Mouse (Mus musculus) myocyte (in vitro differentiated cells): Measurements from ENCODE around the gene Kcnab1. TPM values are rescaled to one million over a fixed set of nuclear protein-coding genes. Genes with fewer than 3 reads are reported as not detected.

Experiments
- H3K27me3 ChIP-seq: one replicate; pipeline ENCODE4 v1.6.1; 2011; ENCODE audit not compliant: control insufficient read depth, insufficient read depth, insufficient read length
- H3K36me3 ChIP-seq: one replicate; pipeline ENCODE4 v1.6.1; 2011; ENCODE audit not compliant: control insufficient read depth, insufficient read depth
- H3K4me2 ChIP-seq: one replicate; pipeline ENCODE4 v1.6.1; 2011; ENCODE audit warnings: low read depth, control low read depth
- H3K4me3 ChIP-seq: one replicate; pipeline ENCODE4 v1.5.1; 2011; ENCODE audit warnings: mild to moderate bottlenecking, control low read depth, moderate library complexity
- H3K79me2 ChIP-seq: one replicate; pipeline ENCODE4 v1.6.1; 2011; ENCODE audit not compliant: control insufficient read depth, insufficient read depth
- H3ac ChIP-seq: one replicate; pipeline ENCODE4 v1.6.1; 2011; ENCODE audit not compliant: control insufficient read depth, insufficient read length
- CEBPB ChIP-seq: IDR thresholded peaks from 2 replicates; pipeline ENCODE4 v1.6.1; 2011; ENCODE audit warnings: mild to moderate bottlenecking, moderate library complexity; ENCODE audit not compliant: poor library complexity, insufficient read depth, severe bottlenecking
- E2F4 ChIP-seq: IDR thresholded peaks from one replicate; pipeline ENCODE4 v1.6.1; 2011; ENCODE audit warnings: mild to moderate bottlenecking, control low read depth, moderate library complexity; ENCODE audit not compliant: insufficient read depth
- MAX ChIP-seq: IDR thresholded peaks from one replicate; pipeline ENCODE4 v1.6.1; 2011; ENCODE audit warnings: low read depth, mild to moderate bottlenecking, control low read depth
- MYOD1 ChIP-seq, 3 experiments: IDR thresholded peaks; one replicate each; pipeline ENCODE4 v1.6.1; 2011; ENCODE audit warnings: control low read depth in 2 of 3, low read depth in 2 of 3, mild to moderate bottlenecking in 2 of 3, moderate library complexity in 1 of 3; ENCODE audit not compliant: insufficient read length in 2 of 3, control insufficient read depth in 1 of 3
- MYOG ChIP-seq, 3 experiments: IDR thresholded peaks; one replicate each; pipeline ENCODE4 v1.6.1; 2011; ENCODE audit warnings: control low read depth in 2 of 3, low read depth in 2 of 3, mild to moderate bottlenecking in 2 of 3; ENCODE audit not compliant: insufficient read length in 2 of 3, control insufficient read depth in 1 of 3, insufficient read depth in 1 of 3
- POLR2A ChIP-seq: IDR thresholded peaks from one replicate; pipeline ENCODE4 v1.6.1; 2011; ENCODE audit warnings: low read depth, mild to moderate bottlenecking, control low read depth, moderate library complexity; ENCODE audit not compliant: insufficient read length
- POLR2AphosphoS2 ChIP-seq: IDR thresholded peaks from one replicate; pipeline ENCODE4 v1.6.1; 2011; ENCODE audit warnings: low read depth, control low read depth; ENCODE audit not compliant: insufficient read length
- REST ChIP-seq: IDR thresholded peaks from one replicate; pipeline ENCODE4 v1.6.1; 2011; ENCODE audit warnings: mild to moderate bottlenecking, control low read depth, moderate library complexity; ENCODE audit not compliant: insufficient read depth, insufficient read length
- SRF ChIP-seq: IDR thresholded peaks from one replicate; pipeline ENCODE4 v1.6.1; 2011; ENCODE audit warnings: low read depth; ENCODE audit not compliant: control insufficient read depth, insufficient read length
- TCF12 ChIP-seq: IDR thresholded peaks from one replicate; pipeline ENCODE4 v1.6.1; 2011; ENCODE audit warnings: mild to moderate bottlenecking, control low read depth; ENCODE audit not compliant: poor library complexity, insufficient read depth, severe bottlenecking
- TCF3 ChIP-seq: IDR thresholded peaks from one replicate; pipeline ENCODE4 v1.6.1; 2011; ENCODE audit warnings: low read depth, control low read depth; ENCODE audit not compliant: insufficient read length
- USF1 ChIP-seq: IDR thresholded peaks from one replicate; pipeline ENCODE4 v1.6.1; 2011; ENCODE audit warnings: low read depth, mild to moderate bottlenecking, control low read depth, moderate library complexity
- polyA plus RNA-seq: library from polyadenylated mRNA; unstranded; fragments of >200 nt; fragmentation: generic; extraction: Trizol; gene quantifications from one replicate; pipeline ENCODE4 v1.2.1, GENCODE M21; 2012; ENCODE audit warnings: missing spikeins

Kcnab1 gene
- polyA plus RNA-seq, 1 experiment: 0.08 TPM

DNA sequence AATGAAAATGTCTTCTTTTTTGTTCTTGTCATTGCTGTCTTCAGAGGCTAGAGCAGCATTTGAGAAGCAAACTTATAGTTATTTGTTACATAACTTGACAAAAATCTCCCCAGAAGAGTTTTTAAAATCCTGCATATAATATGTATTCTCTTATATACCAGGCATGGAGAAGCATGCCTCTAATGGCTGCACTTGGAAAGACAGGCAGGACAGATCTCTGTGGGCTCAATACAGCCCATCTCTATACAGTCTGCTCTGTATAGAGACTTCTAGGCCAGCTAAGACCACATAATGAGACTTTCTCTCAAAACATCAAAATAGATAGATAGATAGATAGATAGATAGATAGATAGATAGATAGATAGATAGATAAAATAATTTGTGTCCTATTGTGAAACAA, 111.1 kb downstream of the Kcnab1 start:
- H3K79me2 ChIP-seq: no peaks in the 10 kb centered on the region
- H3K36me3 ChIP-seq: no peaks in the 10 kb centered on the region
- H3K27me3 ChIP-seq: no peaks in the 10 kb centered on the region
- no peak overlapping the region for H3ac ChIP-seq
- TF ChIP-seq SRF: no peak
- TF ChIP-seq CEBPB: no peak
- TF ChIP-seq MAX: no peak
- TF ChIP-seq MYOD1 (IDR thresholded peaks at IDR 0.05; ENCODE audit: control insufficient read depth in 1 of 3, insufficient read length in 2 of 3, low read depth in 2 of 3): no peak
- no peak for TF ChIP-seq USF1
- no peak for TF ChIP-seq TCF12
- no peak for TF ChIP-seq MYOG (IDR thresholded peaks at IDR 0.05; ENCODE audit: control insufficient read depth in 1 of 3, insufficient read depth in 1 of 3, insufficient read length in 2 of 3, low read depth in 2 of 3)
- no peak for TF ChIP-seq REST
- TF ChIP-seq POLR2AphosphoS2: no peak
- TF ChIP-seq TCF3: no peak
- TF ChIP-seq POLR2A: no peak
- no peak for TF ChIP-seq E2F4
- H3K4me2 ChIP-seq: no peak overlapping the region
- no peak overlapping the region for H3K4me3 ChIP-seq

- no peaks in the 10 kb centered on the region for H3K36me3 ChIP-seq
- no peak overlapping the region for H3K4me2 ChIP-seq
- no peak overlapping the region for H3ac ChIP-seq
- H3K4me3 ChIP-seq: no peak overlapping the region
- TF ChIP-seq TCF3: no peak
- TF ChIP-seq USF1: no peak
- no peak for TF ChIP-seq POLR2A
- TF ChIP-seq POLR2AphosphoS2: no peak
- TF ChIP-seq MYOD1 (IDR thresholded peaks at IDR 0.05; ENCODE audit: control insufficient read depth in 1 of 3, insufficient read length in 2 of 3, low read depth in 2 of 3): no peak
- no peak for TF ChIP-seq MAX
- no peak for TF ChIP-seq CEBPB
- no peak for TF ChIP-seq REST
- H3K27me3 ChIP-seq: no peaks in the 10 kb centered on the region
- no peaks in the 10 kb centered on the region for H3K79me2 ChIP-seq
Observed at GRCm38 (mm10) chr3:65223635-65224034, 114.5 kb downstream of the Kcnab1 start.

DNA sequence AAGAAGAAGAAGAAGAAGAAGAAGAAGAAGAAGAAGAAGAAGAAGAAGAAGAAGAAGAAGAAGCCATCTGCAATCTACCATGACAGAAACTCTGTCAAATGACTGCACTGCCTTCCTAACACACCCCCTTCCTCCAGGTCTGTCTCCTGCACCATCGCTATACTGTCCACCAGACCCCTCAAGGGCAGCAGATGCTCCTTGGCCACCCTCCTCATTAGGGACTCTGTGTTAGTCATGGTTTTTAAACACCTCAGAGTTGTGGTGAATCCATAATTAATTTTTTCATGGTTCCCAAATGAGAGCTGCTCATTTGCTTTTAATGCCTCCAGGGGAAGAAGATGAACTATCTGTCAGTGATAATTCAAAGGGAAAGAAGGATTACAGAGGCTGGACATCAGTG, 121.8 kb downstream of the Kcnab1 start:
- Histone ChIP-seq H3K79me2 (no peaks in the 10 kb centered on the region), H3K4me2 (no peak overlapping the region), H3ac (no peak overlapping the region), H3K27me3 (no peaks in the 10 kb centered on the region), H3K36me3 (no peaks in the 10 kb centered on the region), H3K4me3 (no peak overlapping the region)
- TF ChIP-seq USF1 (no peak), CEBPB (no peak), MAX (no peak)

DNA sequence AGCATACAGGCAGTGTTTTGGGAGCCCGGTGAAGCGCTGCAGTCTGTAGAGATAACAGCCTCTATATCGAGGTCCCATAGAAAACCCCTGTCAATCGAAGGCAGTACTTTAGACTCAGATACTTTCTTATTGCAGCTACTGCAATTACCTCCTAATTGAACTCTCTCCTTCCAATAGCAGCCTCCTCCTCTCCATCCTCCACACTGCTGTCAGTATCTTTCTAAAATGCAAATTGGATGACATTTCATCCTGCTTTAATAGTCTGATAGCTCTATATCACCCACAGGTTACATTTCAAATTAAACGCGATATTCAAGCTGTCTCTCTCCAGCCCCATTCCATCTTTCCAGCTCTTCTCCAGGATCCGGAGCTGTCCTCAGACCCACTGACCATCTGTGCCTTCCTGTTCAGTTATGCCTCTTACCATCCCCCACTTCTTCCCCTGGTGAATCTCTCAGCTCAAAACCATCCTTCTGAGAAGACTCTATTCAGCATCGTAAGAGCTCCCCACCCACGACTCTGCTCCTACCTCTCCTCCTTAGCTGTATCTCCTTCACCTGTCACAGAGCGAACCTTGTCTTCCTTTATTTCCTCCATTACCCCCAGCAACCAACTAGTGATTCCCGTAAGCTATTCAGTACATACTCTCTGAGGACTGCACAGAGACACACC, 122.4 kb downstream of the Kcnab1 start:
- TF ChIP-seq MYOG (IDR thresholded peaks at IDR 0.05; ENCODE audit: control insufficient read depth in 1 of 3, insufficient read depth in 1 of 3, insufficient read length in 2 of 3, low read depth in 2 of 3) (no peak), USF1 (no peak), TCF3 (no peak)
- no peaks in the 10 kb centered on the region for H3K36me3 ChIP-seq
- no peaks in the 10 kb centered on the region for H3K27me3 ChIP-seq
- H3K4me3 ChIP-seq: no peak overlapping the region
- no peak overlapping the region for H3K4me2 ChIP-seq
- no peaks in the 10 kb centered on the region for H3K79me2 ChIP-seq
- no peak overlapping the region for H3ac ChIP-seq

GRCm38 (mm10) chr3:65249023-65249422, 139.8 kb downstream of the Kcnab1 start:
- TF ChIP-seq SRF (no peak), POLR2A (no peak), MYOD1 (IDR thresholded peaks at IDR 0.05; ENCODE audit: control insufficient read depth in 1 of 3, insufficient read length in 2 of 3, low read depth in 2 of 3) (no peak)
- Histone ChIP-seq H3K4me3 (no peak overlapping the region), H3K27me3 (no peaks in the 10 kb centered on the region), H3K79me2 (no peaks in the 10 kb centered on the region), H3K4me2 (no peak overlapping the region), H3ac (no peak overlapping the region), H3K36me3 (no peaks in the 10 kb centered on the region)
